Mouse (Mus musculus) kidney, adult 2 months (tissue): ENCODE measurements at regions not wholly inside any gene's neighbourhood (a gene's known extent, or its start where the extent isn't known, plus 50 kb on each side); places are given as distances from the start of the nearest gene placed in this dataset.

Experiments used
- CTCF ChIP-seq: fragments of 200-500 bp; conservative IDR thresholded peaks from 2 replicates; pipeline ENCODE4 v1.5.1; 2011; ENCODE audit warnings: low read depth, mild to moderate bottlenecking, control low read depth, low read length, moderate library complexity, mixed read lengths; ENCODE audit not compliant: insufficient read depth, insufficient read length
- POLR2A ChIP-seq: fragments of 200-500 bp; IDR thresholded peaks from one replicate; pipeline ENCODE4 v1.6.1; 2011; ENCODE audit warnings: low read depth, low read length, control low read depth

DNA sequence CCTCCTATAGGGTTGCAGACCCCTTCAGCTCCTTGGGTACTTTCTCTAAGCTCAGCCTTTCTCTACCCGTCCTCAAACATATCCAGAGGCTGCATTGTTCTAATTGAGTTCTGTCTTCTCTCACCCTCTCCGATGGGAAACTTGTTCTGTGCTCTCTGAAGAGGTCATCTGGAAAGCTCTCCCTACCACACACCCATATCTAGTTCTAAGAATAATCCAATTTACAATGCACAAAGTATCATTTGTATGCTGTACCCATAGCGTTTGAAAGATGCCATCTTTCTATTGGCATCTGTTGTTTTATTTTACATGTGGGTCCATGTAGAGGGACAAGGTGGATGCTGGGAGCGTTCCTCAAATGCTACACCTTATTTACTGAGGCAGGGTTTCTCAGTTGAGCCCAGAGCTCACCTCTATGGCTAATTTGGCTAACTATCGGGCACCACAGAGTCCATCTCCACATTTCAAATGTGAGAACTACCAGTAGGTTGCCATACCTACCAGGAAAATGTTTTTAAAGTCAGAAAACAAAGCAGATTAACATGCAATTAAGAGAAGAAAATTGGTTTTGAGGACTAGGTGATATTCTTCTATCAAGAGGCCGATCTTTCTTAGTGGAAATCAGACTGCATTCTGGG is 167.1 kb downstream of the Klf7 start:
- TF ChIP-seq CTCF (no peak), POLR2A (no peak)
